Mouse (Mus musculus): Measurements from ENCODE around the gene Atp5s. TPM values are rescaled to one million over a fixed set of nuclear protein-coding genes. Genes with fewer than 3 reads are reported as not detected.
A peak's percentile ranks its signal among the peaks of the same experiment; 100 is the strongest.

Gene Atp5s
- total and polyA plus RNA-seq, 2 experiments from 2014 or later: 19.9 to 23.0 TPM

- DNase-seq: no peak
- TF ChIP-seq CTCF (IDR thresholded peaks at IDR 0.05; ENCODE audit: low read depth): no peak
- WGBS: 88% methylated on average over 9 of the region's 9 CpGs
- no peak overlapping the region for H3K4me3 ChIP-seq (ENCODE audit: low read depth, low read length)
- no peak for ATAC-seq
- H3K9me3 ChIP-seq (ENCODE audit: low read length): no peaks in the 10 kb centered on the region
- no peaks in the 10 kb centered on the region for H3K36me3 ChIP-seq (ENCODE audit: insufficient read depth)
- H3K27ac ChIP-seq (ENCODE audit: low read depth, low read length): no peak overlapping the region
- H3K4me1 ChIP-seq (ENCODE audit: insufficient read depth): peaks cover 5% of the 10 kb centered on the region; the same call in 1 of the 2 replicates
- no peak overlapping the region for H3K4me2 ChIP-seq (ENCODE audit: low read depth)
- no peaks in the 10 kb centered on the region for H3K27me3 ChIP-seq (ENCODE audit: insufficient read depth, low read length)
- no peak overlapping the region for H3K9ac ChIP-seq
Measured at GRCm38 (mm10) chr12:69785471-69785870, 60.7 kb downstream of the Atp5s start.

GRCm38 (mm10) chr12:69788380-69788779, 63.6 kb downstream of the Atp5s start:
- Histone ChIP-seq H3K27me3 (ENCODE audit: insufficient read depth, low read length) (no peaks in the 10 kb centered on the region), H3K27ac (ENCODE audit: low read depth, low read length) (no peak overlapping the region), H3K9me3 (ENCODE audit: low read length) (no peaks in the 10 kb centered on the region), H3K4me1 (ENCODE audit: insufficient read depth) (peaks cover 9% of the 10 kb centered on the region), H3K4me2 (ENCODE audit: low read depth) (no peak overlapping the region), H3K36me3 (ENCODE audit: insufficient read depth) (no peaks in the 10 kb centered on the region), H3K9ac (no peak overlapping the region), H3K4me3 (ENCODE audit: low read depth, low read length) (no peak overlapping the region)
- 89% methylated on average over 5 of the region's 5 CpGs for WGBS
- DNase-seq (no peak), ATAC-seq (no peak)
- TF ChIP-seq CTCF (IDR thresholded peaks at IDR 0.05; ENCODE audit: low read depth): no peak

GRCm38 (mm10) chr12:69789766-69790529, 65.2 kb downstream of the Atp5s start:
- no peak for TF ChIP-seq CTCF (IDR thresholded peaks at IDR 0.05; ENCODE audit: low read depth)
- Histone ChIP-seq H3K36me3 (ENCODE audit: insufficient read depth) (no peaks in the 10 kb centered on the region), H3K27me3 (ENCODE audit: insufficient read depth, low read length) (no peaks in the 10 kb centered on the region), H3K4me1 (ENCODE audit: insufficient read depth) (peaks cover 9% of the 10 kb centered on the region), H3K4me2 (ENCODE audit: low read depth) (peak overlapping the region; percentile 96), H3K9me3 (ENCODE audit: low read length) (no peaks in the 10 kb centered on the region), H3K27ac (ENCODE audit: low read depth, low read length) (peak overlapping the region; percentile 71), H3K9ac (peak overlapping the region; percentile 66), H3K4me3 (ENCODE audit: low read depth, low read length) (peak overlapping the region; percentile 51)
- ATAC-seq: peak; percentile 16
- DNase-seq: peak; percentile 19
- 30% methylated on average over 27 of the region's 27 CpGs for WGBS

GRCm38 (mm10) chr12:69790530-69791505, 66.1 kb downstream of the Atp5s start, which contains the start of gene Cdkl1:
Gene Cdkl1 (minus strand): TSS chr12:69791267.
- no peak for TF ChIP-seq CTCF (IDR thresholded peaks at IDR 0.05; ENCODE audit: low read depth)
- ATAC-seq (peak; percentile 94), DNase-seq (peak; percentile 78)
- no peaks in the 10 kb centered on the region for H3K27me3 ChIP-seq (ENCODE audit: insufficient read depth, low read length)
- peak within 1 kb of the TSS; percentile 51 for H3K4me3 ChIP-seq (ENCODE audit: low read depth, low read length)
- H3K4me1 ChIP-seq (ENCODE audit: insufficient read depth): peaks cover 9% of the 10 kb centered on the region
- H3K9me3 ChIP-seq (ENCODE audit: low read length): no peaks in the 10 kb centered on the region
- H3K9ac ChIP-seq: peak within 1 kb of the TSS; percentile 66
- WGBS: 1% methylated on average over 45 of the region's 45 CpGs
- peak within 1 kb of the TSS; percentile 71 for H3K27ac ChIP-seq (ENCODE audit: low read depth, low read length)
- no peaks in the 10 kb centered on the region for H3K36me3 ChIP-seq (ENCODE audit: insufficient read depth)
- peak within 1 kb of the TSS; percentile 96 for H3K4me2 ChIP-seq (ENCODE audit: low read depth)

MicroRNAs encoded within 50 kb of the gene (microRNA counts, 519-probe panel; counts per million panel counts)
- not detected for microRNA mmu-miR-681

Small RNAs within 50 kb of the gene (microRNA-seq; reads per million reads assigned to microRNA genes)
- gene Mir681: 0 reads per million in 2 experiments

Other genes starting within 250 kb of the Atp5s start
- 8.9 and 13.8 TPM in 2 replicates for gene Vcpkmt, start 141.9 kb upstream of the Atp5s start, total RNA-seq (2014; rRNA removed)
- 39.2 and 42.1 TPM in 2 replicates for gene Vcpkmt, start 141.9 kb upstream of the Atp5s start, polyA plus RNA-seq (2015; fragmentation: Nextera tagmentation; extraction: Ambion mirVana)
- 29.8 and 30.4 TPM in 2 replicates for gene Sos2, start 43.1 kb upstream of the Atp5s start, total RNA-seq (2014; rRNA removed)
- gene Sos2, start 43.1 kb upstream of the Atp5s start, polyA plus RNA-seq (2015; fragmentation: Nextera tagmentation; extraction: Ambion mirVana): 3.6 and 5.6 TPM in 2 replicates
- 12.3 and 13.3 TPM in 2 replicates for gene L2hgdh, start 77 bp upstream of the Atp5s start, total RNA-seq (2014; rRNA removed)
- gene L2hgdh, start 77 bp upstream of the Atp5s start, polyA plus RNA-seq (2015; fragmentation: Nextera tagmentation; extraction: Ambion mirVana): 5.7 and 8.5 TPM in 2 replicates
- gene Cdkl1, start 66.3 kb downstream of the Atp5s start, total RNA-seq (2014; rRNA removed): 30.8 and 35.7 TPM in 2 replicates
- 13.7 and 16.9 TPM in 2 replicates for gene Cdkl1, start 66.3 kb downstream of the Atp5s start, polyA plus RNA-seq (2015; fragmentation: Nextera tagmentation; extraction: Ambion mirVana)
- gene Atl1, start 167.7 kb downstream of the Atp5s start, total RNA-seq (2014; rRNA removed): 156 and 163 TPM in 2 replicates
- 97.6 and 132 TPM in 2 replicates for gene Atl1, start 167.7 kb downstream of the Atp5s start, polyA plus RNA-seq (2015; fragmentation: Nextera tagmentation; extraction: Ambion mirVana)
- gene Map4k5, start 168.2 kb downstream of the Atp5s start, total RNA-seq (2014; rRNA removed): 46.8 and 47.6 TPM in 2 replicates
- 16.8 and 20.4 TPM in 2 replicates for gene Map4k5, start 168.2 kb downstream of the Atp5s start, polyA plus RNA-seq (2015; fragmentation: Nextera tagmentation; extraction: Ambion mirVana)

All from forebrain, postnatal 0 days (tissue).